Mouse (Mus musculus) intestine, embryonic 15.5 days (tissue): ENCODE measurements at regions not wholly inside any gene's neighbourhood (a gene's known extent, or its start where the extent isn't known, plus 50 kb on each side); places are given as distances from the start of the nearest gene placed in this dataset.
"Not testable (repeated sequence)": the region's sequence is repeated elsewhere in the genome, so short reads cannot be mapped to it uniquely, and the experiment has no call there.

Experiments used
- ATAC-seq: fragments of 200-750 bp; cut with Nextera tagmentation; 2 replicates; pipeline ENCODE4 v1.8.0; 2017; ENCODE audit warnings: moderate TSS enrichment, moderate library complexity
- H3K27ac ChIP-seq: fragments of 300-500 bp; sonication (generic); 2 replicates; pipeline ENCODE4 v1.5.1; 2015; ENCODE audit warnings: mild to moderate bottlenecking, inconsistent platforms
- H3K27me3 ChIP-seq: fragments of 300-500 bp; sonication (generic); replicated peaks from 2 replicates; pipeline ENCODE4 v1.6.1; 2015; ENCODE audit warnings: inconsistent platforms
- H3K36me3 ChIP-seq: fragments of 300-500 bp; sonication (generic); 2 replicates; pipeline ENCODE4 v1.6.1; 2015; ENCODE audit warnings: inconsistent platforms
- H3K4me1 ChIP-seq: fragments of 300-500 bp; sonication (generic); replicated peaks from 2 replicates; pipeline ENCODE4 v1.6.1; 2015; ENCODE audit warnings: inconsistent platforms
- H3K4me2 ChIP-seq: fragments of 300-500 bp; sonication (generic); replicated peaks from 2 replicates; pipeline ENCODE4 v1.6.1; 2015; ENCODE audit warnings: mild to moderate bottlenecking, inconsistent platforms
- H3K4me3 ChIP-seq: fragments of 300-500 bp; sonication (generic); replicated peaks from 2 replicates; pipeline ENCODE4 v1.5.1; 2015; ENCODE audit warnings: inconsistent platforms
- H3K9ac ChIP-seq: fragments of 300-500 bp; sonication (generic); 2 replicates; pipeline ENCODE4 v1.6.1; 2015; ENCODE audit warnings: inconsistent platforms
- H3K9me3 ChIP-seq: fragments of 300-500 bp; sonication (generic); 2 replicates; pipeline ENCODE4 v1.6.1; 2016; ENCODE audit warnings: inconsistent platforms
- WGBS: fragments of 180-500 bp; shearing (Covaris S2); methylation state at CpG from one replicate; pipeline ENCODE4 v1.1.7; 2015; 5-methylcytosine and 5-hydroxymethylcytosine counted together

DNA sequence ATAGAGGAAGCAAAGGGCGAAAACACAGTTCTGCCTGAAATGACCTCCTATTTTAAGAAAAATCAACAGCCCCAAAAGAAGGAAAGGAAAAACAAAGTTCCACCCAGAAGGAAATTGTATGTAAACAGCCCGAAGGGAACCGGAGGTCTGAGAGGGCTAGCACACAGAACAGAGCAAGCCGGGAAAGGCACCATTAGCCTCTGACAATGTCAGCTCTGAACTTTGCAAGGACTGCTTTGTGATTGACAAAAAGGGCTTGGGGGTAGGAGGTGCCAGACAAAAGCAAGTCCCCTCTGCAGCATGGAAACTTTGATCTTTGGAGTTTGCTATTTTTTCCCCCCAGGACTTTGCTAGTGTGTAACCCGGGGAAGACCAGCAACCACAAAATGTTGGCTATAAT, 86.8 kb upstream of the Slc25a13 start:
- no peak for ATAC-seq
- Histone ChIP-seq H3K27ac (no peak overlapping the region), H3K4me3 (no peak overlapping the region), H3K9me3 (no peaks in the 10 kb centered on the region), H3K4me1 (no peaks in the 10 kb centered on the region), H3K27me3 (no peaks in the 10 kb centered on the region), H3K4me2 (no peak overlapping the region), H3K9ac (no peak overlapping the region), H3K36me3 (no peaks in the 10 kb centered on the region)
- 40% methylated on average over 5 of the region's 5 CpGs for WGBS

DNA sequence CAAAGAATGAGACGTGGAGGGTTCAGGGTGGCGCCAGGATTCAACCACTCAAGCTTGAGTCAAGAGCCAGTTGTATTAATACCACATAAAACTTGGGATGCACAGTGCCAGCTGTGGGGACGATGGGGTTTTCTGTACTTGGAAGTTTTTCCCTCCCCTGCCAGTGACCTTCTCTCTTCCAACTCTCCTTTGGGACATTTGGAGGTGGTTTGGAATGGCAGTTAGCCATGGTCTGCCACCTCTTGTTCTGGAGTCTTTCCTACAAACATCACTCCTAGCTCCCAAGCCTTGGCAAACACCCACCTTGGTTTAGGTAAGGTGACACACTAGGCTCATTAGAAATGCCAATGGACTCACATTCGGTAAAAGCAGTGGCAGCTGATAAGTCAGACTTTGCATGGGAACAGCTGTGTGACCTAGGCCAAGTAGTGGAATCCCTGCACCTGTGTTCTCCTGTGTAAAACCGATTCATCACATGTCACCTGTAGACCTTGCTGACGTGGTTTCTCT, 84.1 kb upstream of the Slc25a13 start:
- Histone ChIP-seq H3K4me2 (no peak overlapping the region), H3K4me3 (no peak overlapping the region), H3K27ac (no peak overlapping the region), H3K4me1 (no peaks in the 10 kb centered on the region), H3K36me3 (no peaks in the 10 kb centered on the region), H3K27me3 (no peaks in the 10 kb centered on the region), H3K9ac (no peak overlapping the region), H3K9me3 (no peaks in the 10 kb centered on the region)
- ATAC-seq = no peak
- WGBS = 89% methylated on average over 6 of the region's 6 CpGs

DNA sequence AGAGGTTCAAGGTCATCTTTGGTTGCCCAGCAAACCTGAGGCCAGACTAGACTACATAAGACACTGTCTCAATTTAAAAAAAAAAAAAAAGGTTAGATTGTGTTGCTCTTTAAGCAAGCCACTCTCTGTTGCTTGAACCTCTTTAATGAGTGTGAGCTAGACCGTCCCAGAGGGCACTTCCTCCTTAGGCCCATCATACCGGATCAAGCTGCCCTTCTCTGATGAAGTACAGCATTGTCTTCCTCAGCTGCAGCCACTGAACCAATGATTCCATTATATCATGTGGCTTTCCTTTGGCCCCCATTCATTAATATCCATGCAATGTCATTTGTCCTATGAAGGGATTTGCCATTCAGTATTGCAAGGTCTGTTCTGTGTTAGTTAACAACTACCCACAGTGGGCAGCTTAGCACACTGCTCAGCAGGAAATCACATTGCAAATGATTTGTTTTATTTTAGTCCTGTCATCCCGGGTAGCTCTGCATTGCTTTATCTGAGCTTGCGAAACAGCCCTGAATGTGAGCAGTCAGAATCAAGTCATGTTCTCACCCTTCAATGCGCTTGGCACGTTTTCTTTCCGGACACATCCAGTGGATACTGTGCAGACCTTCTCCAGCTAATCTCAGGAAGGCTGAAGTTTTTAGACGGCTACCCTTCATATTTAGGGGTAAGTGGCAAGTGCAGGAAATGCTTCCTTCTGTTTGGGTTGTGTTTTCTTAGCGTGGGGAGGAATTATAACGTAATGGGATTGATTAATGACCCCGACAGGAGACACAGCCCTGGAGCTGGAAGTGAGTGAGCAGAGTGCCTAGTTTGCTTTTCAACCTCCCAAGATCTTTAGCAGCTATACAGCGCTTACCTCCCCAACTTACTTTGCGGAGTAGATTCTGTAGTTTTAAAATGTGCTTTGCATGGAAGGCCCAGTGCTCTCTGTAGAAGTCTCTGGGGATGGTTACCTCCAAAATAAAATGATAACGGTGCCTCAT, 82.2 kb upstream of the Slc25a13 start:
- WGBS = 37% methylated on average over 14 of the region's 14 CpGs
- Histone ChIP-seq H3K9ac (no peak overlapping the region), H3K36me3 (no peaks in the 10 kb centered on the region), H3K27ac (no peak overlapping the region), H3K9me3 (no peaks in the 10 kb centered on the region), H3K4me2 (no peak overlapping the region), H3K4me1 (no peaks in the 10 kb centered on the region), H3K4me3 (no peak overlapping the region), H3K27me3 (no peaks in the 10 kb centered on the region)
- ATAC-seq = peak; percentile 68

DNA sequence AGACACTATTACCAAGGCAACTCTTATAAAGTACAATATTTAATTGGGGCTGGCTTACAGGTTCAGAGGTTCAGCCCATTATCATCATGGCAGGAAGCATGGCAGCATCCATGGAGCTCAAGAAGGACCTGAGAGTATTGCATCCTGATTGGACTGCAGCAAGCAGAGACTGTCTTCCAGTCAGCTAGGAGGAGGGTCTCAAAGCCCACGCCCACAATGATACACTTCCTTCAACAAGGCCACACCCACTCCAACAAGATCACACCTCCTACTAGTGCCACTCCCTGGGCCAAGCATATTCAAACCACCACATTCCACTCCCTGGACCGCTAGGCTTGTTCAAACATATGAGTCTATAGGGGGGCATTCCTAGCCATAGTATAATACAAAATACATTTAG, 78.6 kb upstream of the Slc25a13 start:
- not testable (repeated sequence) for H3K27me3 ChIP-seq, H3K9ac ChIP-seq, H3K9me3 ChIP-seq, ATAC-seq, H3K36me3 ChIP-seq, H3K4me3 ChIP-seq, H3K27ac ChIP-seq, H3K4me2 ChIP-seq, H3K4me1 ChIP-seq
- 80% methylated on average over 2 of the region's 2 CpGs for WGBS

DNA sequence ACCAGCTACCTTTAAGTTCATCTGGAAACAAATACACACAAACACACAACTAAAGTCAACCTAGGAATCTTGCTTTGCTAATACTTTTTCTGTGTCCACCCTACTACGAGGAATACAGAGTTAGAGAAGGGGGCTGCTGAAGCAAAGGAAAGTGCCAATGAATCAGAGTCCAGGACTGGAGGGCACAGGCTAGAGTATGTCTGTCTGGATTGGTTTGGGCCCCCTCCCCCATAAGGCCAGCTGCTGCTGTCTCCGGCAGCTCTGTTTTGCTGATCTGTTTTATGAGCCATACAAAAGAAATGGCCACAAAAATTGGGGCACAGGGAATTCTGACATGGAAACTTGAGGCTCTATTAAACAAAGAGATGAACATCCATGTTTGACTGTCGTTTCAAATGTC, 74.8 kb upstream of the Slc25a13 start:
- ATAC-seq = no peak
- Histone ChIP-seq H3K36me3 (no peaks in the 10 kb centered on the region), H3K4me1 (no peaks in the 10 kb centered on the region), H3K4me3 (no peak overlapping the region), H3K9me3 (no peaks in the 10 kb centered on the region), H3K4me2 (no peak overlapping the region), H3K27me3 (no peaks in the 10 kb centered on the region), H3K9ac (no peak overlapping the region), H3K27ac (no peak overlapping the region)
- WGBS = 47% methylated on average over 3 of the region's 3 CpGs

DNA sequence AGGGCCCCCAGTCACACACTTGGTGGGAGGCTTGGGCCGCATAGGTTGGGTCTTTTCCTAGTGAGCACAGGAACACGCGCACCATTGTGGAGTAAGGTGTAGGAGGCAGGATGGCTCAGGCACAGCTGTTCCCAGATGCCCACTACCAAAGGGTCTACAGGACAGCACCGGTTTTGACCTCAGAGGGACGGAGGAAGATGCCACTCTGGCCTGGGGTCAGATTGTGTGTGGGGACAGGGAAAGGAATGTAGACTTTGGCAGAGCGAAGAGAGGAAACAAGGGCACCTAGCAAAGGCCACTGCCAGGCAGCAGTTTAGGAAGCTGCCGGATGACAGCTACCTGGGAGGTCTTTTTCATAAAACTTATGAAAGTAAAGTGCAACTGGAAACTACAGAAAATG, 73.5 kb upstream of the Slc25a13 start:
- H3K4me3 ChIP-seq = no peak overlapping the region
- H3K9me3 ChIP-seq = no peaks in the 10 kb centered on the region
- no peaks in the 10 kb centered on the region for H3K36me3 ChIP-seq
- H3K27ac ChIP-seq = no peak overlapping the region
- no peak overlapping the region for H3K4me2 ChIP-seq
- no peak overlapping the region for H3K9ac ChIP-seq
- 91% methylated on average over 7 of the region's 7 CpGs for WGBS
- no peaks in the 10 kb centered on the region for H3K4me1 ChIP-seq
- no peaks in the 10 kb centered on the region for H3K27me3 ChIP-seq
- ATAC-seq = no peak

DNA sequence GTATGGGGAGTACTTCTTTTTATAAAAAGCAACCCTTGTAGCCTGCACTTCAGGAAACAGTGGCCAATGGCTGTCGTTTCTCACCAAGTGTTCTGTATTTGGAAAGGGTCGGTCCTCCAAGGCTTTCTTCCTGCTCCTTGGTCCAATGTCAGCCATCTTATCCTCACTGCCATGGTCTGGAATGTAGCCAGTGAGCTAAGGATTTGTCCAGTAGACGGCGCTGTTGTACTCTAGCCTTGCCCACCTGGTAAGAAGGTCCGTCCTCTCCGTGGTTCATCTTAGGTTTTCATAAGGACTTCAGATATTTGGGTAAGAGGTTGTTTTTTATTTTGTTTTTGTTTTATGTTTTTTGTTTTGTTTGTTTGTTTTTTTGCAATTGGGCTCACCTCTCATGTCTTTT, 72.8 kb upstream of the Slc25a13 start:
- 29% methylated on average over 6 of the region's 6 CpGs for WGBS
- no peak for ATAC-seq
- Histone ChIP-seq H3K9me3 (no peaks in the 10 kb centered on the region), H3K9ac (no peak overlapping the region), H3K4me3 (no peak overlapping the region), H3K36me3 (no peaks in the 10 kb centered on the region), H3K27me3 (no peaks in the 10 kb centered on the region), H3K4me1 (no peaks in the 10 kb centered on the region), H3K27ac (no peak overlapping the region), H3K4me2 (no peak overlapping the region)

DNA sequence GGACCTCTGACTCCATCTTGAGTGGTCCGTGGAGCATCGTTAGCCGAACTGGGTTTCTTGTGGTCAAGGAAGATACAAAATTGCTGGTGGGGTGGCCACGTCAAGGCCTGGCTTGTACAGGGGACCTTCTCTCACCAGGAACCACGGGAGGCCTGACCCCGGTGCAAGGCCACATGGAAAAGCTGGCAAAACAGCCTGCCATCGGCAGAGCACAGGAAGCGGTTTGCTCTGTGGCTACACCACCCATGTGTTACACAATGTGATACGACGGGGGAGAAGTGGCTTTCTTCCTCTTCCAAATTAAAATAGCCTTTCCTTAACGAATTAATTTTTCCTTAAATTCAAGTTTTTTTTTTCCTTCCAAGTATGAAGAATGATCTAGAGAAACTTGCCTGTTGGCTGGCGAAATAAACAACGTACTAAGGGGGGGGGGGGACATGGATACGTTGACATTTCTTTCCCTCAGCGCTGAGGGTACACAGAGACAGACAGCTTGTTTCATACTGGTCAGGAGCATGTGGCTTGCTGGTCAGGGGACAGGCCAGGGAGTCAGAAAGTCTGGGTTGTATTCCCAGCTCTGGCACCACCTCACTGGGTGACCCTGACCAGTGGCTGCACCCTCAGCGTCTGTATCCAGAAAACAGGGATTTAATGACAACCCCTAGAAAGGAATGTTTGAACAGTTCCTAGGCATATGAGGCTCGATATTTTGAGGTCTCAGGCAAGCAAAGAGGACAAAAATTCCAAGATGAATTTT, 64.0 kb upstream of the Slc25a13 start:
- ATAC-seq = no peak
- Histone ChIP-seq H3K9ac (no peak overlapping the region), H3K9me3 (no peaks in the 10 kb centered on the region), H3K36me3 (no peaks in the 10 kb centered on the region), H3K4me2 (no peak overlapping the region), H3K4me3 (no peak overlapping the region), H3K4me1 (no peaks in the 10 kb centered on the region), H3K27ac (no peak overlapping the region), H3K27me3 (no peaks in the 10 kb centered on the region)
- WGBS = 79% methylated on average over 17 of the region's 17 CpGs

DNA sequence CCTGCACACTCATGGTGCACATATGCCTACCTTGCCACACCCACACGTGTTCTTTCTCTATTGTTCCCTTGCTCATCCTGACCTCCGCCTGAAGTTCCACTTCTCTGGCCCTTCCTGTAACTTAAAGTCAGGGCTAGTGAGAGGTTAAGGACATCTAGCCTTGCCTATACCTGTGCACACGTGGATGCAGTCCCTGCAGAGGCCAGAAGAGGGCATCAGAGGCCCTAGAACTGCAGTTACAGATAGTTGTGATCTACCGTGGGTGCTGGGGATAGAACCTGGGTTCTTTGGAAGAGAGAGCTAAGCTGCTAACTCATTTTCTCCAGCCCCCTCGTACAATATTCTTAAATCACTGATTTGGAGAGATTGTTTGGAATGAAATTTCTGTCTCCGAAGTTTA, 62.7 kb upstream of the Slc25a13 start:
- Histone ChIP-seq H3K9ac (no peak overlapping the region), H3K4me2 (no peak overlapping the region), H3K27ac (no peak overlapping the region), H3K4me1 (no peaks in the 10 kb centered on the region), H3K36me3 (no peaks in the 10 kb centered on the region), H3K9me3 (no peaks in the 10 kb centered on the region), H3K4me3 (no peak overlapping the region), H3K27me3 (no peaks in the 10 kb centered on the region)
- no peak for ATAC-seq
- 81% methylated on average over 6 of the region's 6 CpGs for WGBS

DNA sequence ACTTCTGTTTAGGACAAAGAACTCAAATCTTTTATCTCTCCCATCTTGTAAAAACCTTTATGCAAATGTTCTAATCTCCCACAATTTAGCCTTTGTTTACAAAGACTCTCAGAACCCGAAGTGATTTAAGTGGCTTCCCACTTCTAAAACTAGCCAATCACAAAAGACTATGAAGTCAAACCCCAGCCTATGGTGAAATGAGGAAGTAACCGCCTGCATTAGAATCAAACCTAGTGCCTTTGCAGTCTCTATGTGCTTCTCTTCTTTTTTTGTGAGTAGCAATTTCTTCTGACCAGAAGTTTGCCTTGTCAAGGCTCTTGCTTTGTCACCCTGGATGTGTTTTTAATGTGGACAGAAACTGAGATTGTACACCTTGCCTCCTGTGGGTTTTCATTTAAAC, 53.6 kb upstream of the Slc25a13 start:
- no peak for ATAC-seq
- H3K4me3 ChIP-seq = no peak overlapping the region
- H3K36me3 ChIP-seq = no peaks in the 10 kb centered on the region
- no peaks in the 10 kb centered on the region for H3K27me3 ChIP-seq
- H3K27ac ChIP-seq = no peak overlapping the region
- H3K4me1 ChIP-seq = no peaks in the 10 kb centered on the region
- H3K9ac ChIP-seq = no peak overlapping the region
- no peaks in the 10 kb centered on the region for H3K9me3 ChIP-seq
- no peak overlapping the region for H3K4me2 ChIP-seq
- WGBS = 35% methylated on average over 2 of the region's 2 CpGs
